Mouse (Mus musculus): ENCODE data around the gene Morn5. TPM values are rescaled to one million over a fixed set of nuclear protein-coding genes. Genes with fewer than 3 reads are reported as not detected.

Gene Morn5
- polyA plus RNA-seq, 1 experiment from 2014 or later = not detected

DNA sequence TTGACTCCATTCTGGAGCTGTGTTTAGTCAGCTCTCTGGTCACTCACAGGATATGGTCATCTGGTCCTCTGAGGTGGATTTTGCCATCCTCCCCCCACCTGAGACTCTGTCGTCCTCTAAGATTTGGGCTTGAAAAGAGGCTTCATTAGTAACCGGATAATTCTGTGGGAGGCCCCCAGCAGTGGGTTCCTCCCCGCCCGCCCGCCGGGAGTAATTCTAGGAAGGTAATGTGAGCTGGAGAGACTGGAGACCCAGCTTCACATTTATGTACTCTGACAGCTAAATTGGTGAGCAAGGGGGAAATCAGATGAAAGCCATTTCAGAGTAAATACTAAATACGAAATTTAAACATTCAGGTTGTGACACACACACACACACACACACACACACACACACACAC, 59.4 kb downstream of the Morn5 start:
- Histone ChIP-seq H3K36me3 (ENCODE audit: control insufficient read depth, insufficient read depth, low read length) (no peaks in the 10 kb centered on the region), H3K27ac (replicated peaks in 1 of 2; ENCODE audit: control insufficient read depth in 1 of 2, insufficient read depth in 1 of 2, low read depth in 2 of 2, low read length in 2 of 2) (no peak overlapping the region), H3K9me3 (ENCODE audit: control insufficient read depth, low read length) (no peaks in the 10 kb centered on the region), H3K27me3 (ENCODE audit: control insufficient read depth, insufficient read depth, low read length) (peaks cover 68% of the 10 kb centered on the region), H3K4me2 (ENCODE audit: low read length) (no peak overlapping the region), H3K4me1 (ENCODE audit: control insufficient read depth in 2 of 2, insufficient read depth in 2 of 2, low read length in 2 of 2) (peaks cover 4 to 20% of the 10 kb centered on the region in 2 experiments; a peak in 3 of 4 replicates), H3K9ac (ENCODE audit: low read length) (no peak overlapping the region), H3K4me3 (ENCODE audit: control insufficient read depth in 1 of 2, insufficient read depth in 1 of 2, low read depth in 1 of 2, low read length in 2 of 2) (no peak overlapping the region)
- 7% methylated on average over 7 of the region's 7 CpGs for WGBS
- ATAC-seq (ENCODE audit: insufficient number of reproducible peaks, insufficient read depth, low FRiP score, low read depth) = no peak

DNA sequence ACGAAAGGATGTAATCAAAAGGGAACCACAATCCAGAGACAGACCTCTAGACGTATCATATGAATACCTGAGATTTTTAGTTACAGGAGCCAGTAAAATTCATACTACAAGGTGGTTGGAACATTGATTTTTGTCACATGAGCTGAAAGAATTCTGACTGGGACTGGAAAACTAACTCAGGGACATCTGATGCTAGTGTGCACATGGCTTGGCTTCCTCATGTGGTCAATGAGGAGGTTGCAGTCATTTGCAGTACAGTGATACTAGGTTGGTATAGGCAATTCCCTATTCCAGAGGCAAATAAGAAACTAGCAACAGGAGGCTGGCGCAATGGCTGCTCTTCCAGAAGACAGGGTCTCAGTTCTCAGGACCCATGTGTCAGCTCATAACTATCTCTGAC, 63.4 kb downstream of the Morn5 start:
- no peaks in the 10 kb centered on the region for H3K4me1 ChIP-seq (ENCODE audit: control insufficient read depth in 2 of 2, insufficient read depth in 2 of 2, low read length in 2 of 2)
- no peak overlapping the region for H3K9ac ChIP-seq (ENCODE audit: low read length)
- H3K4me2 ChIP-seq (ENCODE audit: low read length) = no peak overlapping the region
- H3K4me3 ChIP-seq (ENCODE audit: control insufficient read depth in 1 of 2, insufficient read depth in 1 of 2, low read depth in 1 of 2, low read length in 2 of 2) = no peak overlapping the region
- ATAC-seq (ENCODE audit: insufficient number of reproducible peaks, insufficient read depth, low FRiP score, low read depth) = no peak
- 73% methylated on average over 3 of the region's 3 CpGs for WGBS
- no peaks in the 10 kb centered on the region for H3K9me3 ChIP-seq (ENCODE audit: control insufficient read depth, low read length)
- H3K27me3 ChIP-seq (ENCODE audit: control insufficient read depth, insufficient read depth, low read length) = peaks cover 28% of the 10 kb centered on the region
- no peak overlapping the region for H3K27ac ChIP-seq (replicated peaks in 1 of 2; ENCODE audit: control insufficient read depth in 1 of 2, insufficient read depth in 1 of 2, low read depth in 2 of 2, low read length in 2 of 2)
- H3K36me3 ChIP-seq (ENCODE audit: control insufficient read depth, insufficient read depth, low read length) = peaks cover 24% of the 10 kb centered on the region

DNA sequence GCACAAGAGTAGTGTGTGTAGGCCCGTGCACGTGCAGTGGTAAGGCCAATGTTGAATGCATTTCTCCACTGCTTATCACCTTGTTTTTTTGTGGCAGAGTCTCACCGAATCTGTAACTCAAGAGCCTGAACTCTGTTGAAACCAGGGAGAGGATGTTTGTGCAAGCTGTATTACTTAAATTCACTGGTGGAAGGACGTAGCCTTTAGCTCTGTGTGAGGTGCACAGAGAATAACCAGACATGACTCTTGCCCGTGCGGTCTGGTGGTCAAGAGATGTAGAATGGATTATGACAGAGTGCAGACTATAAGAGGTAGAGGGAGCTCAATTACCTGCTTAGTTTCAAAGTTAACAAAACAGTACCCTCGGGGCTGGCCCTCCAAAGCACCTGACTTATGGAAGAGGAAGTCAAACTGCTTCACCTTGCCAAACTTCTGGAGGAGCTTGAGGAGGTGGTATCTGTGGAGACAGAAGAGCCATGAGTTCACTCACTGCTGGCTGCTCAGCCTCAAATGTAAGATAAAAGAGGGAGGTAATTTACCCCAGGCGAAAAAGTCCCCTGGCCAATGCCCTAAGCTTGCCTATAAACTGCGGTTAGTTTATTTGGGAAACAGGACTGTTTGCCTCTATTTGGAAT, 77.7 kb downstream of the Morn5 start:
- H3K27ac ChIP-seq (replicated peaks in 1 of 2; ENCODE audit: control insufficient read depth in 1 of 2, insufficient read depth in 1 of 2, low read depth in 2 of 2, low read length in 2 of 2) = no peak overlapping the region
- peaks cover 89% of the 10 kb centered on the region for H3K36me3 ChIP-seq (ENCODE audit: control insufficient read depth, insufficient read depth, low read length)
- H3K4me2 ChIP-seq (ENCODE audit: low read length) = no peak overlapping the region
- no peaks in the 10 kb centered on the region for H3K27me3 ChIP-seq (ENCODE audit: control insufficient read depth, insufficient read depth, low read length)
- H3K4me1 ChIP-seq (ENCODE audit: control insufficient read depth in 2 of 2, insufficient read depth in 2 of 2, low read length in 2 of 2) = peaks cover 0 to 7% of the 10 kb centered on the region in 2 experiments; a peak in 2 of 4 replicates
- H3K9ac ChIP-seq (ENCODE audit: low read length) = no peak overlapping the region
- no peaks in the 10 kb centered on the region for H3K9me3 ChIP-seq (ENCODE audit: control insufficient read depth, low read length)
- no peak for ATAC-seq (ENCODE audit: insufficient number of reproducible peaks, insufficient read depth, low FRiP score, low read depth)
- WGBS = 90% methylated on average over 9 of the region's 9 CpGs
- H3K4me3 ChIP-seq (ENCODE audit: control insufficient read depth in 1 of 2, insufficient read depth in 1 of 2, low read depth in 1 of 2, low read length in 2 of 2) = no peak overlapping the region

DNA sequence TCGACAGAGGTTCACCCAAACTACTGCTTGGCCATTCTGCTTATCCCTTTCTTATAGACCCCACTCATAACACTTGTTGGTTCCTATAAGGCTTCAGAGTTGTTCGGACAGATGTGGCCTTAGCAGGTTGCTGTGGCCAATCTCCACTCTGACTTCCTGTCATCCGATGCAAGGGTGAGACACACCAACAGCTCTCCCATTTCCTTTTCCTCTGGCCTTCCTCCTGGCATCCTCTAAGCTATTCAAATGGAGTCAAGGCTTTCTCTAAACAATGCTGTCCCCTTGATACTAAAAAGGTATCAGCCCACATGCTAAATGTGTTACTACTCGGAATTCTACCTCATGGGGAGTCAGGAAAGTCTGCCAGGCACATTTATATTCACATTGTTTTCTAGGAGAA, 78.7 kb downstream of the Morn5 start:
- Histone ChIP-seq H3K27me3 (ENCODE audit: control insufficient read depth, insufficient read depth, low read length) (no peaks in the 10 kb centered on the region), H3K4me1 (ENCODE audit: control insufficient read depth in 2 of 2, insufficient read depth in 2 of 2, low read length in 2 of 2) (peaks cover 0 to 7% of the 10 kb centered on the region in 2 experiments; a peak in 2 of 4 replicates), H3K9ac (ENCODE audit: low read length) (no peak overlapping the region), H3K4me2 (ENCODE audit: low read length) (no peak overlapping the region), H3K9me3 (ENCODE audit: control insufficient read depth, low read length) (no peaks in the 10 kb centered on the region), H3K4me3 (ENCODE audit: control insufficient read depth in 1 of 2, insufficient read depth in 1 of 2, low read depth in 1 of 2, low read length in 2 of 2) (no peak overlapping the region), H3K27ac (replicated peaks in 1 of 2; ENCODE audit: control insufficient read depth in 1 of 2, insufficient read depth in 1 of 2, low read depth in 2 of 2, low read length in 2 of 2) (no peak overlapping the region), H3K36me3 (ENCODE audit: control insufficient read depth, insufficient read depth, low read length) (peaks cover 89% of the 10 kb centered on the region)
- WGBS = 66% methylated on average over 4 of the region's 4 CpGs
- ATAC-seq (ENCODE audit: insufficient number of reproducible peaks, insufficient read depth, low FRiP score, low read depth) = no peak

DNA sequence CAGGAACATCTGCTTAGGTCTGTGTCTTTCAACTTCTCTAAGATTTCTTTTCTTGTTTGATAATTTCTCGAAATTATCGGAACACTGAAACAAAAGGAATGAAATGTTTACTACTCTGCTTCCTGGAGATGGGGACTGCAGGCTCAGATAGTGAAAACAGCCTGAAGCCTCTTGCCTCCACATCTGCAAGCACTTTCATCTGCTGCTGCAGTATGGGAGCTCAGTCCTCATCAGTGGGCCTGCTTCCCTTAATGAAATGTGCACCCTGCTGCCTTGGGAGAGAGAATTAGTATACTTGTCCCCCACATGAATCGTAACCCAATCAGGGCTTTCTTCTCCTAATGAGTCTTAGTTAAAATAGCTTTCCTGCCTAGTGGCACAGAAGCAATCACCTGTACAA, 79.8 kb downstream of the Morn5 start:
- Histone ChIP-seq H3K9ac (ENCODE audit: low read length) (no peak overlapping the region), H3K9me3 (ENCODE audit: control insufficient read depth, low read length) (no peaks in the 10 kb centered on the region), H3K27ac (replicated peaks in 1 of 2; ENCODE audit: control insufficient read depth in 1 of 2, insufficient read depth in 1 of 2, low read depth in 2 of 2, low read length in 2 of 2) (no peak overlapping the region), H3K4me2 (ENCODE audit: low read length) (no peak overlapping the region), H3K36me3 (ENCODE audit: control insufficient read depth, insufficient read depth, low read length) (peaks cover 89% of the 10 kb centered on the region), H3K27me3 (ENCODE audit: control insufficient read depth, insufficient read depth, low read length) (no peaks in the 10 kb centered on the region), H3K4me3 (ENCODE audit: control insufficient read depth in 1 of 2, insufficient read depth in 1 of 2, low read depth in 1 of 2, low read length in 2 of 2) (no peak overlapping the region), H3K4me1 (ENCODE audit: control insufficient read depth in 2 of 2, insufficient read depth in 2 of 2, low read length in 2 of 2) (peaks cover 0 to 7% of the 10 kb centered on the region in 2 experiments; a peak in 2 of 4 replicates)
- 85% methylated on average over 3 of the region's 3 CpGs for WGBS
- ATAC-seq (ENCODE audit: insufficient number of reproducible peaks, insufficient read depth, low FRiP score, low read depth) = no peak

Other genes with a start within 250 kb of the Morn5 start
- 0.53 and 1.00 TPM in 2 replicates for gene Ttll11, start 69.5 kb upstream of the Morn5 start, polyA plus RNA-seq (2014; fragmentation: Nextera tagmentation; extraction: Ambion mirVana)
- 464 and 494 TPM in 2 replicates for gene Ndufa8, start 52 bp upstream of the Morn5 start, polyA plus RNA-seq (2014; fragmentation: Nextera tagmentation; extraction: Ambion mirVana)
- 1.5 and 1.6 TPM in 2 replicates for gene Lhx6, start 56.0 kb downstream of the Morn5 start, polyA plus RNA-seq (2014; fragmentation: Nextera tagmentation; extraction: Ambion mirVana)
- gene Mrrf, start 86.9 kb downstream of the Morn5 start, polyA plus RNA-seq (2014; fragmentation: Nextera tagmentation; extraction: Ambion mirVana) = 42.7 and 45.1 TPM in 2 replicates
- 66.1 and 66.3 TPM in 2 replicates for gene Rbm18, start 87.3 kb downstream of the Morn5 start, polyA plus RNA-seq (2014; fragmentation: Nextera tagmentation; extraction: Ambion mirVana)
- gene Ptgs1, start 181.0 kb downstream of the Morn5 start, polyA plus RNA-seq (2014; fragmentation: Nextera tagmentation; extraction: Ambion mirVana) = 26.7 and 31.0 TPM in 2 replicates

Measured in heart, embryonic 14.5 days (tissue).